Mouse (Mus musculus) bone marrow, adult 2 months (tissue): Measurements from ENCODE around the gene Pfkm. TPM values are rescaled to one million over a fixed set of nuclear protein-coding genes. Genes with fewer than 3 reads are reported as not detected.

Source experiments
- H3K27ac ChIP-seq: fragments of 200-500 bp; 2 replicates; pipeline ENCODE4 v1.5.1; 2012; ENCODE audit warnings: low read depth, mild to moderate bottlenecking, control low read depth, inconsistent platforms, low read length; ENCODE audit not compliant: control insufficient read depth, poor library complexity, insufficient read depth
- H3K4me1 ChIP-seq: fragments of 200-500 bp; 2 replicates; pipeline ENCODE4 v1.6.1; 2011; ENCODE audit warnings: low read length; ENCODE audit not compliant: control insufficient read depth, insufficient read depth
- H3K4me3 ChIP-seq: fragments of 200-500 bp; replicated peaks from 2 replicates; pipeline ENCODE3; 2011; ENCODE audit warnings: mild to moderate bottlenecking, low read depth, low read length, control low read depth; ENCODE audit not compliant: control insufficient read depth
- CTCF ChIP-seq: fragments of 200-500 bp; IDR thresholded peaks from 2 replicates; pipeline ENCODE4 v1.5.1; 2011; ENCODE audit warnings: low read length, control low read depth; ENCODE audit not compliant: control insufficient read depth, insufficient read depth
- POLR2A ChIP-seq: fragments of 200-500 bp; IDR thresholded peaks from 2 replicates; pipeline ENCODE4 v1.6.1; 2011; ENCODE audit warnings: low read depth, mild to moderate bottlenecking, control low read depth, low read length, borderline replicate concordance; ENCODE audit not compliant: control insufficient read depth
- WGBS: fragments of 180-500 bp; shearing (Covaris S2); methylation state at CpG from one replicate; pipeline ENCODE4 v1.1.7; 2018; 5-methylcytosine and 5-hydroxymethylcytosine counted together
- polyA plus RNA-seq: library from polyadenylated mRNA; stranded (reverse); fragments of >200 nt; gene quantifications from 2 replicates; pipeline ENCODE4 v1.2.4, GENCODE M21; 2011; ENCODE audit warnings: low replicate concordance; ENCODE audit not compliant: missing spikeins, insufficient read depth, insufficient read length

Gene Pfkm
- polyA plus RNA-seq, 1 experiment, result 22.9 TPM

DNA sequence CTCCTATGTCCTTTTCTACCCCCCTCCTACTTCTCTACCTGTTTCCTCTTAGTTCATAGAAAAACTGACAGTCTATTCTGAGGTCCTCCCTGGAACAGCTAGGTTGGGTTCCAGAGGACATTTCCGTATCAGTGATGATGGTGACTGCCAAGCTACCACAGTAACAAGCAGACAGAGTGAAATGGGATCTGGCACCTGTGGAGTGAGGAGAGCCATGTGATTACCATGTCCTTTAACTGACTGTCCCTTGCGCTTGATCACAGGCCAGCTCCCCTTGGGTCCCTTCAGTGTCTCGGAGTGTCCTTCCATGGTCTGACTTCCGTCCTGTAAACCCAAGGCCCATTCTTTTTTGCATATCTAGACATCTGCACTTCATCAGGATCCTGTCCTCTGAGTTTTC lies 38.6 kb downstream of the Pfkm start:
- no peaks in the 10 kb centered on the region for H3K4me1 ChIP-seq
- TF ChIP-seq POLR2A (no peak), CTCF (no peak)
- 97% methylated on average over 4 of the region's 4 CpGs for WGBS
- H3K27ac ChIP-seq, result no peak overlapping the region
- no peak overlapping the region for H3K4me3 ChIP-seq

DNA sequence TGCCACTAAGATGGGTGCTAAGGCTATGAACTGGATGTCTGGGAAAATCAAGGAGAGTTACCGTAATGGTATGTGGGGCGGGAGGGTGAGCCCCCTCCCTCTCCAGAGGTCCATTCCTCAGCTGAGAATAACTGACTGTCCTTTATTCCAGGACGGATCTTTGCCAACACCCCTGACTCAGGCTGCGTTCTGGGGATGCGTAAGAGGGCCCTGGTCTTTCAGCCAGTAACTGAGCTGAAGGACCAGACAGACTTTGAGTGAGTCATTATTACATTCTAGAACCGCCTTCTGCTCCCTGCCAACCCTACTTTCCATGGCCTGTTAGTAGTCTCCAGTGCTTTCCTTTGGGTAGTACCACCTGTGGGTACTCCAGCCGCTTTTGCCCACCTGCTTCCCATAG lies 39.1 kb downstream of the Pfkm start:
- no peak for TF ChIP-seq CTCF
- TF ChIP-seq POLR2A, result no peak
- WGBS, result 89% methylated on average over 7 of the region's 7 CpGs
- no peaks in the 10 kb centered on the region for H3K4me1 ChIP-seq

DNA sequence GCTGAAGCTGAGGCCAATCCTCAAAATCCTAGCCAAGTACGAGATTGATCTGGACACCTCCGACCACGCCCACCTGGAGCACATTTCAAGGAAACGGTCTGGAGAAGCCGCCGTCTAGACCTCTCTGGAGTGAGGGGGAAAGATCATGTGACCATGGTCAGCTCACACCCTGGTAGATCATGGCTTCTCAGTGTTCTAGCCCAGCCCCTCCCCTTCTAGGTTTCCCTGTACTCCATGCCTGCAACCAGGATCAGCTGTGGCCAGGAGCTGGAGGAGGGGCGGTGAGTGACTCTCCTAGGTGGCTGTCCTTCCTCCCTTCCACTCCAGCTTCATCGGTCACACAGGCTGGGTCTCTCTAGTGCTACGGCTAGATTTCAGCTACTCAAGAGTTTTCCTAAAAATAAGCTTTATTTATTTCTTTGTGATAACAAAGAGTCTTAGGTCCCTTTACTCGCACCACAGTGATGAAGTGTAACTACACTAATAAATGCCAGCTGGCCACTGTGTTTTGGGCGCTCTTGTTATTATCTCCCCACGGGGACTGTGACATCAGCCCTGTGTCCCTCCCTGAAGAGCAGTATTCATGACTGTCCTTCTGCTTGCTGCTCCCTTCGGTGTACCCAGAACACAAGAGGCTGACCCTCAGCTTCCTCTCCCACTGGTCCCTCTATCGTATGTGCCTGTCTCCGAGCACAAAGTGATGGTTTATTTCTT lies 39.7 kb downstream of the Pfkm start:
- Histone ChIP-seq H3K4me1 (no peaks in the 10 kb centered on the region), H3K4me3 (no peak overlapping the region), H3K27ac (no peak overlapping the region)
- WGBS, result 91% methylated on average over 15 of the region's 15 CpGs
- TF ChIP-seq CTCF (no peak), POLR2A (no peak)

More for the DNA sequence above, 39.1 kb downstream of the Pfkm start:
- no peak overlapping the region for H3K27ac ChIP-seq
- H3K4me3 ChIP-seq, result no peak overlapping the region

DNA sequence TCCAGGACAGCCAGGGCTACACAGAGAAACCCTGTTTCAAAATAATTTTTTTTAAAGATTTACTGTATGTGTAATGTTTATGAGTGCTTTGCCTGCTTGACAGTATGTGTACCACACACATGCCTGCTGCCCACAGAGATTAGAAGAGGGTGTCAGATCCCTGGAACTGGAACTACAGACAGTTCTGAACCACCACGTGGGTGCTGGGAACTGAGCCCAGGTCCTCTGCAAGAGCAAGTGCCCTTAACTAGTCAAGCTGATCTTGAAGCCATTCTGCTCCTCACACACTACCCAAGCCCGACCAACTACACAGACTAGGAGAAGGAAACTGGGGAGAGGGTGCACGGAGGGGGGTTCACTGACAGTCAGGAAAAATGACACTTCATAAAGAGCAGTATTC lies 41.1 kb downstream of the Pfkm start:
- no peaks in the 10 kb centered on the region for H3K4me1 ChIP-seq
- 82% methylated on average over 3 of the region's 3 CpGs for WGBS
- no peak overlapping the region for H3K27ac ChIP-seq
- TF ChIP-seq POLR2A (no peak), CTCF (no peak)
- H3K4me3 ChIP-seq, result no peak overlapping the region

DNA sequence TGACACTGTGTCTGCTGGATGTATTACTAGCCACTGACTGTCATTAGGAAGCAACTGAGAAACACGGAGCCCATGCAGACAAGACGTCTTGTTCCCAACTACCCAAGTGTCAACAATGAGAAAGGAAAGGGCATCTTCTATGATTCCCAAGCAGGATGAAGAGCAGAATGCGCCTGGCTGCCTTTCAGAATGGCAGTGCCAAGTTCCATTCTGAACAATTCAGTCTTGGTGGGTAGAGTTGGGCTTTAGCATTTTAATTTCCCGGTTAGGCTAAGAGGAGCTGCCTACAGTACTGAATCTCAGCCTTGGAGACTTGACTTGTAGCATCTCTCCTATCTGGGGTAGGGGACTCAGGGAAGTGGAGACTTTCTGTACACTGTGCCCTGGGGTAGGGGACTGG lies 41.6 kb downstream of the Pfkm start:
- 91% methylated on average over 4 of the region's 4 CpGs for WGBS
- TF ChIP-seq POLR2A, result no peak
- no peak for TF ChIP-seq CTCF
- Histone ChIP-seq H3K4me1 (no peaks in the 10 kb centered on the region), H3K27ac (no peak overlapping the region), H3K4me3 (no peak overlapping the region)

DNA sequence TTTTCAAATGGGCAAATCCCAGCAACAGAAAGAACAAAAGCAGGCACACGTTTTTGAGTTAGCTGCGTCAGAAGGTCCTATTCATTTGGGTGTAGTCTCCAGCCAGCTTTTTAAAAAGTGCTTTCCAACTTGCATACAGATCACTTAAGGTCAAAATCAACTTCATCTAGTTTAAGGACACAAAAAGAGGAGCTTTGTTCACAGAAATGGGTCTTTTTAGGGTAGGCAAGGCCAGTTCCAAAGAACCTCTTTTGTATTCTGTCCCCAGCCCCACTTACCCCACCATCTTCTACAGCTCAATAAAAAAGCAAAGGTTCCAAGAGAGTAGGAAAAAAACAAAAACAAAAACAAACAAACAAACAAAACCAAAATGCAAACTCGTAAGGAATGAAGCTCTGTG lies 42.3 kb downstream of the Pfkm start:
- WGBS, result 76% methylated on average over 3 of the region's 3 CpGs
- Histone ChIP-seq H3K27ac (no peak overlapping the region), H3K4me1 (no peaks in the 10 kb centered on the region), H3K4me3 (no peak overlapping the region)
- no peak for TF ChIP-seq POLR2A

DNA sequence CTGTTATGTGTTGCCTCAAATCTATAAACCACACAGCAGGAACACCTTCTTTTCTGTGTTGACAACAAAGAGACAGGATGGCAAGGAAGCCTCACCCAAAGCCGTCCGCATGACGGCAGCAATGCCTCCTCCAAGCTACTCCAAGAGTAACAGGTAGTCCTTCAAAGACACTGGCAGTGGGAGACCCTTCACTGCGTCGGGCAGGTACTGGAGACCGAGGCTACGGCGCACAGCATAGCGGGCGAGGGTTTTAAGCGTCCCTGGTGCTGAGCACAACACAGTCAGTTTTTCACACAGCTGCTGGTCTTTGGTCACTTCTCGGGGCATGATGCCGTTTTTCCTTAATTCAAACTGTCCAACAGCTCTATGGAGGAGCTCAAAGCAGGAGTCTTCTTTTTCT lies 43.3 kb downstream of the Pfkm start:
- TF ChIP-seq POLR2A (no peak), CTCF (no peak)
- H3K4me3 ChIP-seq, result no peak overlapping the region
- H3K27ac ChIP-seq, result no peak overlapping the region; the same call in 1 of the 2 replicates
- WGBS, result 93% methylated on average over 13 of the region's 13 CpGs
- no peaks in the 10 kb centered on the region; the same call in 1 of the 2 replicates for H3K4me1 ChIP-seq

DNA sequence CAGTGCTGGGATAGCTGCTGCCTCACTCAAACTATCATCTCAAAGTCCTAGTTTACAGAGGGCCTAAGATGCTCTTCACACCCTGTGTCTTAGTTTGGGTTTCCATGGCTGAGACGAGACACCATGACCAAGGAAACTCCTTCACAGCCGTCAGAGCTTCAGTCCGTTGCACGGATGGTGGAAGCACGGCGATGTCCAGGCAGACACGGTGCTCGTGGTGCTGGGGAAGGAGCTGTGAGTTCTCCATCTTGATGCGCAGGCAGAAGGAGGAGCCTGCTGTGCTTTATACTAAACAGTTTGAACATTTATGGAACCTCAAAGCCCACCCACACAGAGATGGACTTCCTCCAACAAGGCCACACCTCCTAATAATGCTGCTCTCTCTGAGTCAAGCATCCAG lies 44.5 kb downstream of the Pfkm start:
- Histone ChIP-seq H3K27ac (no peak overlapping the region), H3K4me1 (no peaks in the 10 kb centered on the region; the same call in 1 of the 2 replicates), H3K4me3 (no peak overlapping the region)
- 86% methylated on average over 9 of the region's 9 CpGs for WGBS
- TF ChIP-seq CTCF (no peak), POLR2A (no peak)

DNA sequence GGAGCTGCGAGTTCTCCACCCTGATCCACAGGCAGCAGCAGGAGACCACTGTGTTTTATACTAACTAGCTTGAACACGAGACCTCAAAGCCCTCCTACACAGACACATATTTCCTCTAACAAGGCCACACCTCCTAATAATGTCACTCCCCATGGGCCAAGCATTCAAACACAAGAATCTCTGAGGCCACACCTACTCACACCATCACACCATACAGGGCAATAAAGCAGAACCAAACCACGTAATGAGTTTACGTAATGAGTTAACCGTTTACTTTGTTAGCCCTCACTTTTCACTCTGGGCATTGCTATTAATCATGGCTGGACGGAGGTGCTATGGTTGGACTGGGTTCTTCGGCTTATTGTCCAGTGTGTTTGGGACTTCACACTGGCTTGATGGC lies 47.4 kb downstream of the Pfkm start:
- H3K4me3 ChIP-seq, result no peak overlapping the region
- no peaks in the 10 kb centered on the region; the same call in 1 of the 2 replicates for H3K4me1 ChIP-seq
- H3K27ac ChIP-seq, result no peak overlapping the region
- TF ChIP-seq POLR2A (no peak), CTCF (no peak)
- WGBS, result 55% methylated on average over 7 of the region's 7 CpGs
